Mouse (Mus musculus) kidney, postnatal 14 days (tissue): ENCODE results near the gene Nav2.

Experiments used
- DNase-seq: peaks from one replicate; pipeline ENCODE4 v3.0.0; 2022; ENCODE audit warnings: mixed read lengths

The Nav2 gene

GRCm38 (mm10) chr7:49373173-49373572, 464.7 kb downstream of the Nav2 start:
- no peak for DNase-seq

GRCm38 (mm10) chr7:49373661-49374060, 465.1 kb downstream of the Nav2 start:
- DNase-seq, result no peak

GRCm38 (mm10) chr7:49375499-49375974, 467.0 kb downstream of the Nav2 start:
- DNase-seq, result peak; percentile 45

- no peak for DNase-seq
These were observed 470.1 kb downstream of the Nav2 start for GRCm38 (mm10) chr7:49378608-49379007.

DNA sequence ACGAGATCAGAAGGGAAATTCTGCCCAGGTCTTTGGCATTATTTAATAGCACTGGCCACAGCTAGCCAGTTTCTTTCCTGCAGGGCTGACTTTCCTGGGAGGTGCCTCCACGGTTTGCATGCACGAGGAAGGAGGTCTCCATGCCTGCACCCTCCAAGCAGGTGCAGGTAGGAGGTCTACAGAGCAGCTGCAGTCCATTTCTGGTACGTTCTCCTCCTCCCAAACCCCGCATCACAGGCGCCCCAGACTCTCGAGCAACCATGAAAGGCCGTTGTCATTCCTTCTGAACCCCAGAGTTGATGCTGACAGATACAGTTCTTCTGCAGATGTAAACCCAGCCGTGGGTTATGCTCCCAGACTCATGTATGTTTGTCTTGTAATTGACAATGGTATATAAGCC, 472.4 kb downstream of the Nav2 start:
- no peak for DNase-seq

GRCm38 (mm10) chr7:49382884-49383283, 474.4 kb downstream of the Nav2 start:
- no peak for DNase-seq

DNA sequence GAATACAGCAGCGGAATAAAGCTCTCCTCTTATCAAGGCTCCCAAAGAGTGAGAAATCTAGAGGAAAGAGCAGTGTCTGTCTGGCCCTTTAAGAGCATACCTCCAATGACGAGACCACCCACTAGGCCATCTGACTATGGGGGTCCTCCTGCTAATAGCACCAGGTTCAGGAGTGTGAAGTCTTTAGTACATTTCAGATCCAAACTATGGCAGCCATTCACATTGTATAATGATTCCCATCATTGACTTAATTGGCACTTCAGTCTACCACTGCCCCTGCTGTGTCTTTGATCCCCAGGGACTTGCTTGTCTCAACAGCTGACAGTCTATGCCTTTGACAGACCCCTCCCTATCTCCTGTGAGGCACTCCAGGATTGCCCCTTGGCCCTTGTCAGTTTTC, 479.6 kb downstream of the Nav2 start:
- no peak for DNase-seq

DNA sequence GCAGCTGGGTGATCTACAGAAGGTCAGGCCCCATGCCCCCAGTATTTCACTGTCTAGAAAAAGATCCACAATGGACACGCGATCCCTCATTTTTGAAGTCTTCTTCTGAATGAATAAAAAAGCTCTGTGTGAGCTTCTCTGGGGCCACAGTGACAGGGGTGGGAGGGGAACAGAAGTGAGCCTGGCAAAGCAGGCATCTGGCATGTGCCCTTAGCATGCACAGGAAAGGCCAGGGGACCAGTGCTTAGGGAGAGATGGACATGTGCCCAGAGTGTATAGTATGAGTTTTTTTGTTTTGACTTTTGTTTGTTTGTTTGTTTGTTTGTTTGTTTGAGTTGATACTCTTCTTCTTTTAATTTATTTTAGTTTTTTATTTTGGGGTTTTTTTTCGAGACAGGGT, 481.8 kb downstream of the Nav2 start:
- DNase-seq, result no peak

DNA sequence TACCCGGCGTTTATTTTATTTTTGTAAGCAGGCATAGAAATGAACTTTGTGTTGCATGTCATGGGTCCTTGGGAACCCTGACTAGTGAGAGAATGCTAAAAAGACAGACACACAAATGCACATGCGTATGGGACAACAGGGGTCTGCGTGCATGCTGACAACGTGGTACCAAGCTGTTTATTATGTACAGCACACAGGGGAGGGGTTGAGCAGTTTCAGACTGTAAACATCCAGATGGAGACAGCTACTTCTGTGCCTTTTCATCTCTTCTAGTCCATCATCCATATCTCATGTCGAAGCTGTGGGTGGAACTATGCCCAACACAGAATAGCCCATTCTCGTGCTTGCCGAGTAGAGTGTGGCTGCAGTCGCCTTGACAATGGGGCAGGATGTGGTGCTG, 482.3 kb downstream of the Nav2 start:
- no peak for DNase-seq

DNA sequence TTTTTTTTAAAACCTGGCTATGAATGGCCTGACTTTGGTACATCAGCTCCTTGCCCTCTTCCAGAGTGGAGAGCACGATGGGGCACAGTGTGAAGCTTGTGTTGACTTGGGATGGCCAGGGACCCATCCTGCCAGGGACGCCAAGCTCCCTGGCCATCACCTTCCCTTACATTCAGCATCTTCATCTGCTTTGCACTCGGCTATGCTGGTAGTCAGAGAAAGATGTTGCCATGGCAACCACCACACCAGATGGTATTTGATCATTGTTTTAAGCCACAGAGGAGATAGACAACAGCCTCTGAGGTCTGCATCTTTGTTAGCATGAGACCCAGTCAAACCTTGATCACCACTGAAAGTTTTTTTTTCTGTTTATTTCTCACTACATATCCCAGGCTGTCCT, 483.7 kb downstream of the Nav2 start:
- DNase-seq, result no peak

DNA sequence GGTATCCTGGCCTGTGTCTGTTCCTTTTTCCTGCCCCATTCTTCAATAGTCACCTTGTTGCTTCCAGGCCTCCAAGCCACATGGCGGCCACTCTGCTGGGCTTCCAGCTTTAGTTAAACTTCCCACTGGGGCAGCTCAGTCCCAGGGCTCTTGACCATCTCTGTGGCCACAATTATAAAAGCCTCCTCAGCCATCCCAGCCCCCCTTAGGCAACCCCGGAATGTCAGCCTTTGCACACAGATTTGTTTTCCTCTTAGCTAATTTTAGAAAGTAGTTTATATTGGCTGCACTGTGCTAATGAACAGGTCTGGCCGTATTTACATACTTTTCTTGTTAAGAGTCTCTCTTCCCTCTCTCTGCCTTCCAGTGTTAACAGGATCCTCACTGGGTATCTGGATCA, 484.3 kb downstream of the Nav2 start:
- DNase-seq, result no peak

DNA sequence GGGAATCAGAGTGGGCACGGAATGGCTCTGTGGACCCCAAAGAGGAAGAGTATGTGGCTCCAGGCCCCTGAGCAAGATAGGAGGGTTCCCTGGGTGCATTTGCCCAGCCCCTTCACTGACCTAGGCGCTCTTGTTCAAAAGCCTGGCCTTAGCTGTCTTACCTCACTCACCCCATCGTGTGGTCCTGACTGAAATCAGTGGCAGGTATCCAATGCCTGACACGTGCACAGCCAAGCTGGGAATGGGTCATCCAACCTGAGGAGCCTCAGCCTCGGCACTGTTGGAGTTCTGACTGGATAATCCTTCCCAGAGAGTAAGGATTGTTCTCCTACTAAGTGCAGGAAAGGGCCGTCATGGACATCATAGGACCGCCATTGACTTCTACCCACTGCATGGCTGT, 485.3 kb downstream of the Nav2 start:
- no peak for DNase-seq

DNA sequence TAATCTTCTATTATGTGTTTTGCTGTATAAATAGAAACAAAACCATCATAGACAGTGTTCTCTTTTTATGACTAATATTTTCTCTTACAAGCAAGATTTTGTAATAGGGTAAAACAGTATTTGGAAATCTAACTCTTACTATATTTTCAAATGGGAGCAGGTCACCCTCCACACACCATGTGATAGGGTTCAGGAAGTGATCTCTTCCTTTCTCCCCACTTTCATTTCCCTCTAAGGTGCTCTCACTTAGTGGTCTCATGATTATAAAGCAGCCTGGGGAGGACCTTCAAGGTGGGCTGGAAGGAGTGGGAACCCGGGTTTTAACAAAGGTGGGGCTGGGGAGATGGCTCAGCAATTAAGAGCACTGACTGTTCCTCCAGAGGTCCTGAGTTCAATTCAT, 487.7 kb downstream of the Nav2 start:
- no peak for DNase-seq

DNA sequence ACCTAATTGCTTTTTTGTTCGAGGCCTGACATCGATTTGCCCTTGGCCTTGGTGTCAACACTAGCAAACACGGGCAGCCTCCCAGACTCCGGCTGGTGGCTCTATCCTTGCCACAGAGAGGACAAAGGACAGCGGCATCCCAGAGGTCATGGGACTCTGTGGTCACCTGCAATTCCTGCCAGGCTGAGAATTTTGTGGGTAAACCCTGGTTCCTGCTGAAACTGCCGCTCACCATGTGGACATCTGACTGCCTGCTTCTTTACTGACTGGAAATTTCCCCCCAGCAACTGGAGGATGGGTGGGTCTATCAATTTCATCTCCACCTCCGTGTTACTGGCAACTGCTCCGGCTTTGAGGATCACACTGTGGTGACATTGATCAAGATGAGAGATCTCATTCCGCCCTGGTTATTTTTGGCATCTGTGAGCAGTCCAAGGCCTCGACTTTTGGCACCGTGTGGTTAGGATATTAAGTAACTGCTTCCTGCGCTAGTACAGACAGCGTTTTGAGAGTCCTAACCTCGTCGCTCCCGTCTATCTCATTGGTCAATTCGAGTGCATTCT, 489.0 kb downstream of the Nav2 start:
- peak; percentile 48 for DNase-seq

GRCm38 (mm10) chr7:49398020-49398516, 489.6 kb downstream of the Nav2 start:
- DNase-seq, result no peak

DNA sequence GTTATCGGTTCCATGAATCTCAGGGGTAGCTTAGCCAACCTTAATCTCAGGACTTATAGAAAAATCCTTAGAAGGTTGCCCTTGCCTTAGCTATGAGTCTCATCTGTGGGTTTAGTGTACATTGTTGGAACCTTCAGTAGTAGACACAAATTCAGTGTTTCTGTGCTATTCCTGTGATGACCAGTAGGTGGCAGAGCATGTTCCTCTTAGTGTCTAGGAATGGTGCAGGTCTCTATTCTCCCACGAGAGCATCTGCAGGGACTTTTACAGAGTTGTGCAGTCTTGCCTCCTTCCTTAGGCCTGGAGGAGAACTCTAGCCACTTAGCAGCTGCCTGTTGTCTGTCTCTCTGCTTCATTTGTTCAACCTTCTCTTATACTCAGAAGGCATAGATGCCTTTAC, 490.8 kb downstream of the Nav2 start:
- DNase-seq, result peak; percentile 62

DNA sequence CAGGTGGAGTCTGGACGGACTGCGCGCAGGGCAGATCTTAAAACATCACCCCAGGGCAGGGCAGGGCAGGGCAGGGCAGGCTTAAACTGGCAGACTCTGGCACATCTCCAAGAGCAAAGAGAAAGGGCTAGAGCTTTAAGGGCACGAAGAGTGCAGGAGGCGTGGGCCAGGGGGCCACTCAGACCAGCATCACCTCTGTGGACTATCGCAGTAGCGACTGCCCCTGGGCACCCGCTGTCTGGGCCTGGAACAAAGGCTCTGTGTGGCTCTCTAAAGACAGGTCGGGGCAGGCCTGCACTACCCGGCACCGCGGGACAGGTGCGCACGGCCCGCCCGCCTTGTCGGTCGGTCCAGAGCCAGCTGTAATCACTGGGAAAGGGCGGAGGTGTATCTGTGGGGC, 491.9 kb downstream of the Nav2 start:
- no peak for DNase-seq

DNA sequence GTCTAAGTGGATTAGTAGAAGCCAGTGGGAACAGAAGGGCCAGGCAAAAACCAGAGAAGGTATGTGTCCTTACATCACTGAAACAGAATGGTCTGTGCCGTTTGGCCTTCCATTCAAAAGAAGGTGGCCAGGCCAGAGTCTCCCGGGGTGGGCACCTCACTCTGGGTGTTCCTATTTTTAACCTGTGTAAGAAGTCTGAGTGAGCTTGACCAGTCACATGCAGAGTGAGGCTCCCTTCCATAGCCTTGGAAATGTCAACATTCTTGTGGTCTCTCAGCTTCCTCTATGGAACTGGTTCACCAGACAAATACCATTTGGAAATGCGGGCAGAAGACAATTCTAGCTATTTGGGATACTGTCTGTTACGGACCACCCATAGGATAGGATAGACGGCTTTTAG, 494.0 kb downstream of the Nav2 start:
- DNase-seq, result no peak

GRCm38 (mm10) chr7:49407688-49408087, 499.2 kb downstream of the Nav2 start:
- DNase-seq, result no peak

GRCm38 (mm10) chr7:49408625-49409024, 500.1 kb downstream of the Nav2 start:
- no peak for DNase-seq

GRCm38 (mm10) chr7:49409265-49409664, 500.7 kb downstream of the Nav2 start:
- DNase-seq, result no peak

GRCm38 (mm10) chr7:49410188-49410587, 501.7 kb downstream of the Nav2 start:
- DNase-seq, result no peak

- DNase-seq, result no peak
These were observed 502.4 kb downstream of the Nav2 start for GRCm38 (mm10) chr7:49410892-49411291.

GRCm38 (mm10) chr7:49411803-49412202, 503.3 kb downstream of the Nav2 start:
- DNase-seq, result no peak

DNA sequence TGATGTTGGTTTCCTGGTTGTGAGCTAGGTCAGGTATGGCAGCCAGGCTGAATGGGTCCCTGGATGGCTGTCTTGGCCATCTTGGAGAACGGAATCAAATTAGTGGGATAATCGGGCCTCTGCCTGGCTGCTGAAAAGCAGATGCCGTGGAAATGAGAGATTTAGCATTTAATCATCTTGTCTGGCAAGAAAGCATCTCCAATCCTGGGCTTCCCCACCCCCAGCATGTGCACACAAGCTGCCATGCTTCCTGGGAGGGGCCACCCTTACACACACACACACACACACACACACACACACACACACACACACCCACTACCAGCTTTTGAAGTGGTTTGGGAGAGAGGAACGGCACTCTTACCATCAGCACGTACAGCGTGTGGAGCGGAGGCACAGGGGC, 506.6 kb downstream of the Nav2 start:
- no peak for DNase-seq
